Mouse (Mus musculus) C2C12 (cell line): ENCODE measurements around the gene Olfr1406.

Source experiments
- CTCF ChIP-seq: IDR thresholded peaks from one replicate; pipeline ENCODE4 v1.5.1; 2011; ENCODE audit not compliant: control insufficient read depth, insufficient read depth, insufficient read length
- MAX ChIP-seq: IDR thresholded peaks from one replicate; pipeline ENCODE4 v1.6.1; 2011; ENCODE audit warnings: mild to moderate bottlenecking, control low read depth
- MYOD1 ChIP-seq: IDR thresholded peaks from one replicate; pipeline ENCODE4 v1.6.1; 2011; ENCODE audit warnings: low read depth; ENCODE audit not compliant: control insufficient read depth, insufficient read length
- USF1 ChIP-seq: IDR thresholded peaks from one replicate; pipeline ENCODE4 v1.6.1; 2011; ENCODE audit warnings: low read depth, mild to moderate bottlenecking, control low read depth, moderate library complexity

GRCm38 (mm10) chr1:173137274-173137673 is 53.2 kb downstream of the Olfr1406 start, which contains the start of gene Olfr1408:
- TF ChIP-seq CTCF (no peak), USF1 (no peak), MAX (no peak), MYOD1 (no peak)
